In genomic region chr19:5377446-5377845, GRCm38 (mm10) we compare ENCODE assay signal across 17 mouse cellular contexts. TPM values are rescaled to one million over a fixed set of nuclear protein-coding genes. Genes with fewer than 3 reads are reported as not detected.
DNase-seq lines count a peak whose midpoint lies in the region; TF ChIP-seq lines count a peak whose summit lies in the region.
"Had no signal": no experiment of that assay in that cellular context is flagged by ENCODE, and none has a peak within 500 bp of the region (broad histone marks: within the 10 kb centered on the region; RNA-seq: fewer than 3 reads in every experiment).

No protein-coding gene starts in this region.

- TF ChIP-seq POLR2A in brain, embryonic 14.5 days (IDR thresholded peaks at IDR 0.05; ENCODE audit: borderline replicate concordance, extremely low read depth, insufficient read depth, insufficient read length, poor library complexity, severe bottlenecking), result no peak

- no peak for TF ChIP-seq CTCF in brain, embryonic 14.5 days (IDR thresholded peaks at IDR 0.05; ENCODE audit: borderline replicate concordance, extremely low read depth, insufficient read depth, insufficient read length)

- peak; percentile 66 for DNase-seq in layer of hippocampus, adult 11-12 months (ENCODE audit: low spot score)
- no peak for DNase-seq in layer of hippocampus, postnatal 10 days (ENCODE audit: low spot score in 2 of 2)
- peak; percentile 20 for DNase-seq in brain, embryonic 14.5 days (ENCODE audit: low read depth)
- peak; percentile 61 for DNase-seq in layer of hippocampus, adult 9-10 months (ENCODE audit: low spot score)
- no peak for DNase-seq in retina, embryonic 14.5 days (ENCODE audit: low spot score)
- DNase-seq in ovary, adult 18-20 months (ENCODE audit: low spot score), result no peak
- DNase-seq: adrenal gland, postnatal 14 days; gastrocnemius, adult 2 months; gastrocnemius, postnatal 25 days; heart, postnatal 36 days had no signal

RNA-seq across cellular contexts. Expression of gene Banf1, which starts 10.5 kb away (rescaled TPM):
- 100 to 1,000 TPM; 110 to 114 TPM for total RNA-seq in layer of hippocampus, postnatal 10 days (2021)
- polyA plus RNA-seq in brain, embryonic 14.5 days (2012; rRNA removed), result 181 and 258 TPM in 2 replicates

RNA-seq across cellular contexts. Expression of gene Eif1ad, which starts 10.9 kb away (rescaled TPM):
- total RNA-seq in layer of hippocampus, postnatal 10 days (2021), result 10 to 100 TPM; 25.9 to 28.3 TPM
- polyA plus RNA-seq in brain, embryonic 14.5 days (2012; rRNA removed), result 37.2 and 38.4 TPM in 2 replicates

RNA-seq across cellular contexts. Expression of gene Sart1, which starts 11.1 kb away (rescaled TPM):
- total RNA-seq in layer of hippocampus, postnatal 10 days (2021), result 10 to 100 TPM; 84.3 to 95.6 TPM
- polyA plus RNA-seq in brain, embryonic 14.5 days (2012; rRNA removed), result 40.9 and 65.0 TPM in 2 replicates

RNA-seq across cellular contexts. Expression of gene Tsga10ip, which starts 24.9 kb away (rescaled TPM):
- total RNA-seq in layer of hippocampus, postnatal 10 days (2021), result under 1 TPM in 1 of 2 experiments, not detected in 1; 0.85 TPM
- 0.04 and 0.20 TPM in 2 replicates for polyA plus RNA-seq in brain, embryonic 14.5 days (2012; rRNA removed)
- total RNA-seq: adrenal gland, postnatal 14 days; granulocyte monocyte progenitor cell, adult 5-6 weeks had no signal
- polyA plus RNA-seq: activated CD4-positive, CD25-positive, alpha-beta regulatory T cell, adult 4 months; cerebellum, adult 2 months; cortical plate, adult 2 months; forebrain, embryonic 12.5 days; forebrain, embryonic 16.5 days; hindbrain, embryonic 15.5 days had no signal

RNA-seq across cellular contexts. Expression of gene Cst6, which starts 28.1 kb away (rescaled TPM):
- 1 to 10 TPM; 5.4 to 7.4 TPM for total RNA-seq in layer of hippocampus, postnatal 10 days (2021)
- 1.3 and 1.6 TPM in 2 replicates for polyA plus RNA-seq in brain, embryonic 14.5 days (2012; rRNA removed)
- total RNA-seq: granulocyte monocyte progenitor cell, adult 5-6 weeks had no signal

Comparison
In these comparisons a context has a peak if more than half of its experiments do, and no peak if none do; other contexts are left out.
1. DNase-seq: peak in layer of hippocampus, adult 11-12 months (single experiment), brain, embryonic 14.5 days (single experiment) and layer of hippocampus, adult 9-10 months (single experiment); none in layer of hippocampus, postnatal 10 days (0 of 2), retina, embryonic 14.5 days (single experiment) and ovary, adult 18-20 months (single experiment).